Mouse (Mus musculus) A20 (cell line): ENCODE results near the gene Tob2.
A peak's percentile ranks its signal among the peaks of the same experiment; 100 is the strongest.

Experiments
- DNase-seq: peaks from one replicate; pipeline ENCODE4 v3.0.0-alpha.2; 2011; ENCODE audit warnings: low read depth, low spot score

The Tob2 gene

GRCm38 (mm10) chr15:81858517-81859329 lies at the start of gene Tob2:
Tob2 (minus strand) TSS chr15:81858796.
- DNase-seq: peak; percentile 84

- DNase-seq: no peak
Measured at GRCm38 (mm10) chr15:81907953-81908352, 49.4 kb upstream of the Tob2 start.

GRCm38 (mm10) chr15:81904939-81905338 lies 46.3 kb upstream of the Tob2 start:
- peak; percentile 72 for DNase-seq

- no peak for DNase-seq
Measured at GRCm38 (mm10) chr15:81898751-81899150, 40.2 kb upstream of the Tob2 start.

GRCm38 (mm10) chr15:81897607-81898285 lies 39.1 kb upstream of the Tob2 start:
- DNase-seq: no peak

- no peak for DNase-seq
Measured at GRCm38 (mm10) chr15:81896407-81896806, 37.8 kb upstream of the Tob2 start.

- DNase-seq: no peak
Measured at GRCm38 (mm10) chr15:81894002-81894401, 35.4 kb upstream of the Tob2 start.

- DNase-seq: peak; percentile 33
Measured at GRCm38 (mm10) chr15:81891822-81892580, 33.4 kb upstream of the Tob2 start.

- no peak for DNase-seq
Measured at GRCm38 (mm10) chr15:81891140-81891802, 32.7 kb upstream of the Tob2 start.

GRCm38 (mm10) chr15:81889175-81889574 lies 30.6 kb upstream of the Tob2 start:
- DNase-seq: no peak

GRCm38 (mm10) chr15:81886795-81887550 lies 28.4 kb upstream of the Tob2 start:
- no peak for DNase-seq

GRCm38 (mm10) chr15:81885418-81885934 lies 26.9 kb upstream of the Tob2 start:
- no peak for DNase-seq

- no peak for DNase-seq
Measured at GRCm38 (mm10) chr15:81882348-81882747, 23.8 kb upstream of the Tob2 start.

GRCm38 (mm10) chr15:81879531-81880401 lies 21.2 kb upstream of the Tob2 start:
- no peak for DNase-seq

GRCm38 (mm10) chr15:81872262-81873136 lies 13.9 kb upstream of the Tob2 start, which contains the start of gene Aco2:
Aco2 (plus strand) TSS chr15:81872309.
- DNase-seq: peak; percentile 99

- DNase-seq: peak; percentile 98
Measured at GRCm38 (mm10) chr15:81871604-81872261, 13.1 kb upstream of the Tob2 start, which contains the start of gene Phf5a. Phf5a (minus strand) TSS chr15:81871911.

- DNase-seq: no peak
Measured at GRCm38 (mm10) chr15:81869985-81870384, 11.4 kb upstream of the Tob2 start.

- no peak for DNase-seq
Measured at GRCm38 (mm10) chr15:81864238-81864637, 5.6 kb upstream of the Tob2 start.
